Mouse (Mus musculus): ENCODE results near the gene Rer1.

- TF ChIP-seq POLR2A (IDR thresholded peaks at IDR 0.05; ENCODE audit: extremely low read depth, insufficient read depth, low read length) (no peak), CTCF (IDR thresholded peaks at IDR 0.05; ENCODE audit: extremely low read depth, insufficient read depth, low read length) (no peak)
These were observed 16.0 kb downstream of the Rer1 start for GRCm38 (mm10) chr4:155070199-155070598.
